Mouse (Mus musculus) lung, postnatal 0 days (tissue): Measurements from ENCODE around the gene Nup188. TPM values are rescaled to one million over a fixed set of nuclear protein-coding genes. Genes with fewer than 3 reads are reported as not detected.

Source experiments
- ATAC-seq: fragments of 200-750 bp; cut with Nextera tagmentation; 2 replicates; pipeline ENCODE4 v1.8.0; 2017; ENCODE audit warnings: moderate library complexity
- DNase-seq: peaks from one replicate; pipeline ENCODE4 v3.0.0-alpha.2; 2016; ENCODE audit warnings: low spot score
- H3K27ac ChIP-seq: fragments of 300-500 bp; sonication (generic); 2 replicates; pipeline ENCODE4 v1.5.1; 2014; ENCODE audit warnings: antibody characterized with exemption, mild to moderate bottlenecking, low read length, mixed read lengths
- H3K27me3 ChIP-seq: fragments of 300-500 bp; sonication (generic); replicated peaks from 2 replicates; pipeline ENCODE4 v1.6.1; 2014; ENCODE audit warnings: low read length, mixed read lengths; ENCODE audit not compliant: insufficient read depth
- H3K36me3 ChIP-seq: fragments of 300-500 bp; sonication (generic); 2 replicates; pipeline ENCODE4 v1.6.1; 2014; ENCODE audit warnings: low read length, mixed read lengths; ENCODE audit not compliant: insufficient read depth
- H3K4me1 ChIP-seq: fragments of 300-500 bp; sonication (generic); 2 replicates; pipeline ENCODE4 v1.6.1; 2014; ENCODE audit warnings: antibody characterized with exemption, low read depth, low read length, mixed read lengths; ENCODE audit not compliant: insufficient read depth
- H3K4me2 ChIP-seq: fragments of 300-500 bp; sonication (generic); replicated peaks from 2 replicates; pipeline ENCODE4 v1.6.1; 2014; ENCODE audit warnings: low read depth, mild to moderate bottlenecking, low read length, moderate library complexity, mixed read lengths
- H3K4me3 ChIP-seq: fragments of 300-500 bp; sonication (generic); 2 replicates; pipeline ENCODE4 v1.5.1; 2014; ENCODE audit warnings: low read depth, low read length
- H3K9ac ChIP-seq: fragments of 300-500 bp; sonication (generic); replicated peaks from 2 replicates; pipeline ENCODE4 v1.6.1; 2014; ENCODE audit warnings: low read depth, mild to moderate bottlenecking
- H3K9me3 ChIP-seq: fragments of 300-500 bp; sonication (generic); 2 replicates; pipeline ENCODE4 v1.6.1; 2016; ENCODE audit warnings: low read length, mixed read lengths
- CTCF ChIP-seq: IDR thresholded peaks from 2 replicates; pipeline ENCODE4 v1.5.1; 2016; ENCODE audit warnings: antibody characterized with exemption, mild to moderate bottlenecking
- EP300 ChIP-seq: IDR thresholded peaks from 2 replicates; pipeline ENCODE4 v1.6.1; 2016; ENCODE audit warnings: antibody characterized with exemption, mild to moderate bottlenecking, control low read depth
- WGBS: fragments of 180-500 bp; shearing (Covaris S2); extraction: QIAGEN DNeasy Blood & Tissue Kit; methylation state at CpG from one replicate; pipeline ENCODE4 v1.1.7; 2014; 5-methylcytosine and 5-hydroxymethylcytosine counted together
- polyA plus RNA-seq: library from polyadenylated mRNA; unstranded; fragments of >200 nt; fragmentation: Nextera tagmentation; extraction: Ambion mirVana; gene quantifications from 2 replicates; pipeline ENCODE4 v1.2.1, GENCODE M21; 2015

The Nup188 gene
- polyA plus RNA-seq, 1 experiment from 2014 or later: 8.9 TPM

DNA sequence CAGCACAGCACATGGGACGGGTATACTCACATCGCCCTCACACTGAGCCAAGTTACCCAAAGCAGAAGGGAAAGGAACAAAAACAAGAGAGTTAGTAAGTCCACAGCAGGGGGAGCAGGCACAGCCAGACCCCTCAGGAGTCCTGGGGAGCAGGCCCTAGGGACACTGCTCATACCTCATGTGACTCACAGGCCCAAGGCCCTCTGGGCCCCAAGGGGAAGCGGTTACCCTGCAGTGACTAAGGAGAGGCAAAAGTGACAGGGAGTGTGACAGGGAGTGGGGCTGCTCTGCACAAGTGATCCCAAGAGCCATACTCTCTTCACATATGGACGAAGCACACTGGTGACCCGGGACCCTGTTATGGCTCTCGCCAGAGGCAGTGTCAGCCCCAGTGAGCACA lies 63.0 kb downstream of the Nup188 start:
- TF ChIP-seq EP300 (no peak), CTCF (no peak)
- no peak overlapping the region for H3K4me3 ChIP-seq
- no peak overlapping the region for H3K9ac ChIP-seq
- H3K36me3 ChIP-seq: peaks cover 21% of the 10 kb centered on the region
- no peak overlapping the region for H3K27ac ChIP-seq
- H3K4me1 ChIP-seq: no peaks in the 10 kb centered on the region
- no peaks in the 10 kb centered on the region for H3K9me3 ChIP-seq
- WGBS: 92% methylated on average over 6 of the region's 6 CpGs
- no peak overlapping the region for H3K4me2 ChIP-seq
- ATAC-seq: no peak
- no peaks in the 10 kb centered on the region for H3K27me3 ChIP-seq
- no peak for DNase-seq

DNA sequence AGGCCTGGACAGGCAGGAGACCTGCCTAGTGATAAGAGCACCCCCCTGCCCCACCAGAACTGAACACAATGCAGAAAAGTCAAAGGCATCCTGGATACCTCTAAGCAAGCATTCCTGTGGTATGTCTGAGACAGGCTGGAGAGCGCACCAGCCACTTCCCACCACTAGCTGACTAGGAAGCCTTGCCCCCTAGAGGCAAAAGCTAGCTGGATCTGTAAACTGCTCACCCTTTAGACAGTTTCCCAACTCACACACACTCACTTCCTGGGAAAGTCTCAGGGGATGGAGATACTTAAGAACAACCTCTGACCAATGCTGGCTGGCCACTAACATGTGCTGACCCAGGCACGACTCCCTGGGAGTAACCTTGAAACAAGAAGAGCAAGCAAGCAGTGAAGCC lies 65.0 kb downstream of the Nup188 start:
- TF ChIP-seq EP300 (no peak), CTCF (peak; percentile 58)
- H3K4me2 ChIP-seq: no peak overlapping the region
- DNase-seq (peak; percentile 40), ATAC-seq (peak; percentile 46)
- H3K9me3 ChIP-seq: no peaks in the 10 kb centered on the region
- no peak overlapping the region for H3K27ac ChIP-seq
- WGBS: 63% methylated on average over 2 of the region's 2 CpGs
- H3K9ac ChIP-seq: no peak overlapping the region
- no peak overlapping the region for H3K4me3 ChIP-seq
- peaks cover 16% of the 10 kb centered on the region for H3K36me3 ChIP-seq
- H3K27me3 ChIP-seq: no peaks in the 10 kb centered on the region
- H3K4me1 ChIP-seq: no peaks in the 10 kb centered on the region

DNA sequence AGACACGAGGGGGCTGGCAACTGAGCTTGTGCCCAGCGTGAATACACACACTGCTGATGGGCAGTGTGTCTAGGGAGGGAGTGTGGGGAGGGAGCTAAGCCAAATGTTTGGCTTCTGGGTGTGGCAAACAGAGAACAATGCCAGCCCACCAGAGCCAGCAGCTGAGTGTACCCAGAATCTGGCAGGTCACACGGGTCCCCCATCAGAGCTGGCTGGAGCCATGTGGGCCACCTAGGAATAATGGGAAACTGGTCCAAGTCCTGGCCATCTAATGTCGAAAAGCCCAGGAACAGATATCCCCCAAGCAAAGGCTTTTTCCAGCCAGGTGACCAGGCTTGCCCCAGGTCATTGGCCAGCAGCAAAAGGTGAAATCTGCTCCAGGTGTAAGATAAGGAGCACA lies 69.7 kb downstream of the Nup188 start:
- DNase-seq: peak; percentile 27
- ATAC-seq: no peak
- no peak for TF ChIP-seq EP300
- TF ChIP-seq CTCF: no peak
- H3K36me3 ChIP-seq: peaks cover 4% of the 10 kb centered on the region; the same call in 1 of the 2 replicates
- H3K9ac ChIP-seq: no peak overlapping the region
- no peak overlapping the region for H3K27ac ChIP-seq
- H3K4me1 ChIP-seq: peaks cover 6% of the 10 kb centered on the region
- no peaks in the 10 kb centered on the region for H3K9me3 ChIP-seq
- H3K4me2 ChIP-seq: no peak overlapping the region
- H3K4me3 ChIP-seq: no peak overlapping the region
- 39% methylated on average over 4 of the region's 4 CpGs for WGBS
- no peaks in the 10 kb centered on the region for H3K27me3 ChIP-seq

- H3K4me1 ChIP-seq: peaks cover 6% of the 10 kb centered on the region
- DNase-seq: no peak
- TF ChIP-seq CTCF (no peak), EP300 (no peak)
- H3K27ac ChIP-seq: no peak overlapping the region
- H3K9ac ChIP-seq: no peak overlapping the region
- H3K9me3 ChIP-seq: no peaks in the 10 kb centered on the region
- WGBS: 51% methylated on average over 4 of the region's 4 CpGs
- ATAC-seq: no peak
- H3K27me3 ChIP-seq: no peaks in the 10 kb centered on the region
- no peak overlapping the region for H3K4me3 ChIP-seq
- no peak overlapping the region for H3K4me2 ChIP-seq
- H3K36me3 ChIP-seq: peaks cover 4% of the 10 kb centered on the region; the same call in 1 of the 2 replicates
Observed at GRCm38 (mm10) chr2:30356266-30356665, 70.1 kb downstream of the Nup188 start.

DNA sequence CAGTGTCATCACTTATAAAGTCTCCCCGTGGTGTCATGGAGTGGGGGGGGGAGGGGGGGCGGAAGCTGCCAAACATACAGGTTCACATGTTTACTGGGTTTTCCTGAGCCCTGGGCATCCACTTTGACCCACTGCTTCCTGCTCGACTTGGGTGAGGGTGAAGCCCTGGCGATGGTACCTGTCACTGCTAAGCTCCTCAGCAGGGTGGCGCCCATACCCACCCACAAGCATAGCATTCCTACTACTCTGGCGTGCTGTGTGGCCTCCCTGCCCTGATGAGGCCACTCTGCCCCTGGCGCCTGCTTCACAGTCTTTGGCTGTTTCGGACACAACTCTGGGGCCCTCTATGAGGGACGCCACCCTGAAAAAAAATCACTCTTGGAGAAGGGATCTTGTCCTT lies 70.7 kb downstream of the Nup188 start:
- peaks cover 4% of the 10 kb centered on the region; the same call in 1 of the 2 replicates for H3K36me3 ChIP-seq
- no peak overlapping the region for H3K4me3 ChIP-seq
- H3K9me3 ChIP-seq: no peaks in the 10 kb centered on the region
- H3K4me1 ChIP-seq: peaks cover 6% of the 10 kb centered on the region
- H3K27ac ChIP-seq: no peak overlapping the region
- WGBS: 55% methylated on average over 9 of the region's 9 CpGs
- TF ChIP-seq EP300 (no peak), CTCF (no peak)
- DNase-seq (peak; percentile 18), ATAC-seq (no peak)
- H3K9ac ChIP-seq: 0 out of 2 replicates have a peak overlapping the region, but pooled peaks have one; percentile 16
- no peaks in the 10 kb centered on the region for H3K27me3 ChIP-seq
- no peak overlapping the region for H3K4me2 ChIP-seq

GRCm38 (mm10) chr2:30357552-30358510 lies 71.6 kb downstream of the Nup188 start:
- H3K27me3 ChIP-seq: no peaks in the 10 kb centered on the region
- peaks cover 6% of the 10 kb centered on the region for H3K4me1 ChIP-seq
- WGBS: 44% methylated on average over 8 of the region's 8 CpGs
- no peaks in the 10 kb centered on the region; the same call in 1 of the 2 replicates for H3K36me3 ChIP-seq
- no peak for ATAC-seq
- no peak for TF ChIP-seq EP300
- no peak for TF ChIP-seq CTCF
- no peak for DNase-seq
- H3K4me2 ChIP-seq: peak overlapping the region; percentile 86; the same call in 1 of the 2 replicates
- H3K4me3 ChIP-seq: peak overlapping the region; percentile 62
- peak overlapping the region; percentile 65; the same call in 1 of the 2 replicates for H3K27ac ChIP-seq
- H3K9me3 ChIP-seq: no peaks in the 10 kb centered on the region
- peak overlapping the region; percentile 44; the same call in 1 of the 2 replicates for H3K9ac ChIP-seq
